ENCODE assay signal across 9 mouse cellular contexts in the genomic region with DNA sequence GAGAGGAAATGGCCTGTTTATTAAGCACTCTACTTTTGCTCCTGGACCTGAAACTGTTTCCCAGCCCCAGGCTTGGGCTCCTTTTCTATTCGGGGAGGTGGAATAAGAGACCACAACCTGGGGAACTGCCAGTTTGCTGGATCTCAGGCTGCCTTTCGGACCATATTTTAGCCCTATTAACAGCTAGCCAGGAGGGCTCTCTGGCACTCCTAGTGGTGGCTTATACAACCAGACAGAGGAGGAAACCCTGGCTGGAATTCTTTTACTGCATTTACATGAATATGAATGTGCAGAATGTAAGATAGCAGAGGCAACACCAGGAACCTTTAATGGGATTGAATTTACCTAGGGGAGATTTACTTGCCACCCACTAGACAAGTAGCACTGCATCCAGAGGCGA.
DNase-seq lines count a peak whose midpoint lies in the region; ATAC-seq and TF ChIP-seq lines count a peak whose summit lies in the region.
"Had no signal": no experiment of that assay in that cellular context is flagged by ENCODE, and none has a peak within 500 bp of the region (broad histone marks: within the 10 kb centered on the region; RNA-seq: fewer than 3 reads in every experiment).

No protein-coding gene starts in this region.

- DNase-seq in gastrocnemius, adult 18-20 months (ENCODE audit: low spot score): peak; percentile 68
- no peak for DNase-seq in gastrocnemius, postnatal 25 days
- peak; percentile 68 for DNase-seq in midbrain, postnatal 0 days (ENCODE audit: low spot score)
- DNase-seq in midbrain, embryonic 11.5 days (ENCODE audit: low spot score, missing footprints): no peak
- peak; percentile 41 to 62 for DNase-seq in cerebellum, postnatal 25 days
- peak; percentile 55 for DNase-seq in kidney, postnatal 10 days
- DNase-seq in skeletal muscle tissue, adult 2 months (ENCODE audit: low read depth, low spot score): peak; percentile 62
- no peak for DNase-seq in heart, embryonic 10.5 days (ENCODE audit: low spot score)

- no peaks in the 10 kb centered on the region for H3K27me3 ChIP-seq in midbrain, postnatal 0 days (ENCODE audit: insufficient read depth, low read length)
- no peaks in the 10 kb centered on the region for H3K27me3 ChIP-seq in midbrain, embryonic 11.5 days (ENCODE audit: control insufficient read depth, insufficient read depth, low read length)
- no peaks in the 10 kb centered on the region for H3K27me3 ChIP-seq in heart, embryonic 10.5 days (ENCODE audit: insufficient read depth, poor library complexity, severe bottlenecking)
- H3K27me3 ChIP-seq: hindbrain, embryonic 15.5 days had no signal

- no peaks in the 10 kb centered on the region for H3K4me1 ChIP-seq in midbrain, postnatal 0 days (ENCODE audit: insufficient read depth, low read length)
- no peaks in the 10 kb centered on the region for H3K4me1 ChIP-seq in midbrain, embryonic 11.5 days (ENCODE audit: control insufficient read depth, insufficient read depth, low read length)
- H3K4me1 ChIP-seq in heart, embryonic 10.5 days: peaks cover 47% of the 10 kb centered on the region
- H3K4me1 ChIP-seq: hindbrain, embryonic 15.5 days had no signal

- no peak overlapping the region for H3K4me2 ChIP-seq in midbrain, postnatal 0 days (ENCODE audit: low read depth, low read length, poor library complexity, severe bottlenecking)
- H3K4me2 ChIP-seq in midbrain, embryonic 11.5 days: no peak overlapping the region
- H3K4me2 ChIP-seq: hindbrain, embryonic 15.5 days had no signal

- H3K36me3 ChIP-seq in midbrain, postnatal 0 days (ENCODE audit: insufficient read depth, low read length): no peaks in the 10 kb centered on the region
- no peaks in the 10 kb centered on the region for H3K36me3 ChIP-seq in midbrain, embryonic 11.5 days (ENCODE audit: control insufficient read depth, insufficient read depth, low read length)
- no peaks in the 10 kb centered on the region for H3K36me3 ChIP-seq in heart, embryonic 10.5 days
- H3K36me3 ChIP-seq: hindbrain, embryonic 15.5 days had no signal

- H3K9me3 ChIP-seq in midbrain, postnatal 0 days (ENCODE audit: low read length): no peaks in the 10 kb centered on the region
- no peaks in the 10 kb centered on the region for H3K9me3 ChIP-seq in midbrain, embryonic 11.5 days (ENCODE audit: control insufficient read depth, low read length)
- H3K9me3 ChIP-seq in heart, embryonic 10.5 days: no peaks in the 10 kb centered on the region
- H3K9me3 ChIP-seq: hindbrain, embryonic 15.5 days had no signal

- TF ChIP-seq CTCF in midbrain, postnatal 0 days (IDR thresholded peaks at IDR 0.05): peak; percentile 77

- H3K9ac ChIP-seq in midbrain, postnatal 0 days (replicated peaks; ENCODE audit: low read length, poor library complexity, severe bottlenecking): no peak overlapping the region
- H3K9ac ChIP-seq in midbrain, embryonic 11.5 days (ENCODE audit: low read length): no peak overlapping the region
- H3K9ac ChIP-seq: hindbrain, embryonic 15.5 days had no signal

- 54% methylated on average over 3 of the region's 3 CpGs for WGBS in midbrain, postnatal 0 days
- 55% methylated on average over 3 of the region's 3 CpGs for WGBS in midbrain, embryonic 11.5 days
- WGBS in heart, embryonic 10.5 days: 58% methylated on average over 3 of the region's 3 CpGs

- no peak for ATAC-seq in midbrain, postnatal 0 days (ENCODE audit: low FRiP score)
- ATAC-seq in midbrain, embryonic 11.5 days (ENCODE audit: low FRiP score): no peak

- no peak overlapping the region for H3K4me3 ChIP-seq in midbrain, postnatal 0 days (ENCODE audit: low read depth, low read length)
- no peak overlapping the region for H3K4me3 ChIP-seq in midbrain, embryonic 11.5 days (ENCODE audit: low read depth, low read length)
- no peak overlapping the region for H3K4me3 ChIP-seq in heart, embryonic 10.5 days
- H3K4me3 ChIP-seq: hindbrain, embryonic 15.5 days had no signal

- H3K27ac ChIP-seq in midbrain, postnatal 0 days (ENCODE audit: low read depth, low read length): no peak overlapping the region
- no peak overlapping the region for H3K27ac ChIP-seq in midbrain, embryonic 11.5 days (ENCODE audit: low read depth, low read length)
- H3K27ac ChIP-seq in heart, embryonic 10.5 days: no peak overlapping the region
- H3K27ac ChIP-seq: hindbrain, embryonic 15.5 days had no signal

Comparison
In these comparisons a context has a peak if more than half of its experiments do, and no peak if none do; other contexts are left out.
1. DNase-seq: peak in gastrocnemius, adult 18-20 months (single experiment), midbrain, postnatal 0 days (single experiment), cerebellum, postnatal 25 days (2 of 2), kidney, postnatal 10 days (single experiment) and skeletal muscle tissue, adult 2 months (single experiment); none in gastrocnemius, postnatal 25 days (single experiment), midbrain, embryonic 11.5 days (single experiment) and heart, embryonic 10.5 days (single experiment).